Mouse (Mus musculus): ENCODE data around the gene Ttll6.
"Not testable (repeated sequence)": the region's sequence is repeated elsewhere in the genome, so short reads cannot be mapped to it uniquely, and the experiment has no call there.

DNA sequence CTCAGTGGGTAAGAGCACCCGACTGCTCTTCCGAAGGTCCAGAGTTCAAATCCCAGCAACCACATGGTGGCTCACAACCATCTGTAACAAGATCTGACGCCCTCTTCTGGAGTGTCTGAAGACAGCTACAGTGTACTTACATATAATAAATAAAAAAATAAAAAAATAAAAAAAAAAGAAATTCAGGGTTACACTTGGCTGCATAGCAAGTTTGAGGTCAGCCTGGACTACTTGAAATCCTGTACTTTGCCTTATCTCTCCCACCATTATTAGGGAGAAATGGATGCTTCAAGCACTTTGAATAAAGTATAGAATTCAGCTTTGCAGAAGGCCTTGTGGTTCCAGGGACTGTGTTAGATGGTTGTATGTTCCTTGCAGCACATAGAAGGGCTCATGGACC is 16.7 kb upstream of the Ttll6 start:
- TF ChIP-seq CTCF (IDR thresholded peaks at IDR 0.05; ENCODE audit: extremely low read depth, insufficient read length, insufficient replicate concordance, low read depth, low read length); POLR2A (IDR thresholded peaks at IDR 0.05; ENCODE audit: low read depth, low read length): not testable (repeated sequence)

All from small intestine, adult 2 months (tissue).